Mouse (Mus musculus): Measurements from ENCODE around the gene Sim2. TPM values are rescaled to one million over a fixed set of nuclear protein-coding genes. Genes with fewer than 3 reads are reported as not detected.

The Sim2 gene
- total and polyA plus RNA-seq, 2 experiments, result not detected

DNA sequence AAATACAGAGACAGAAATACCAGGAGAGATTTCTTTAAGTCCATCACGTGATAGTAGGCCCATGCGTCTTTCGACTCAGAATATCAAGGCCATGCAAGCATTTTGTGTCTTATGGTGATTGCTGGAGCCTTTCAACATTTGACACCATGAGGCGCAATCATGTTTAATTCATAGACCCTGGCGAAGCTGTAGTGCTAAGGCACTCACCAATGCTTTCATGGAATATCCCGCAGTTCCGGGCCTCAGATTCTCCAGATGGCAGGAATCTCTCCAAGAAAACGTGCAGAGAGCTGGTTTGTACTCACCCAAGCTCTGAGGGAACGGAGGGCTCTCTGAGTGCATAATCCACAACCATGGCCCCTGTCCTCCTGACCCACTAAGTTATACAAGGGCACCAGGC is 13.8 kb upstream of the Sim2 start:
- no peak for DNase-seq (ENCODE audit: extremely low read depth, low read depth, low spot score)
- Histone ChIP-seq H3K9ac (ENCODE audit: low read depth, low read length) (no peak overlapping the region), H3K27ac (replicated peaks; ENCODE audit: insufficient read depth, low read depth, low read length) (no peak overlapping the region), H3K79me2 (ENCODE audit: control insufficient read depth, insufficient read depth, low read length) (no peaks in the 10 kb centered on the region), H3K4me3 (ENCODE audit: insufficient read depth, low read depth, low read length) (no peak overlapping the region), H3K36me3 (ENCODE audit: control insufficient read depth, insufficient read depth, low read length) (no peaks in the 10 kb centered on the region), H3K4me1 (ENCODE audit: control insufficient read depth, insufficient read depth, low read length) (no peaks in the 10 kb centered on the region), H3K27me3 (ENCODE audit: control insufficient read depth, insufficient read depth, low read length) (peaks cover 4% of the 10 kb centered on the region; the same call in 1 of the 2 replicates)
- TF ChIP-seq CTCF (IDR thresholded peaks at IDR 0.05; ENCODE audit: low read depth, low read length) (no peak), POLR2A (IDR thresholded peaks at IDR 0.05; ENCODE audit: extremely low read depth, insufficient read depth, low read length) (no peak)
- 90% methylated on average over 9 of the region's 9 CpGs for WGBS

DNA sequence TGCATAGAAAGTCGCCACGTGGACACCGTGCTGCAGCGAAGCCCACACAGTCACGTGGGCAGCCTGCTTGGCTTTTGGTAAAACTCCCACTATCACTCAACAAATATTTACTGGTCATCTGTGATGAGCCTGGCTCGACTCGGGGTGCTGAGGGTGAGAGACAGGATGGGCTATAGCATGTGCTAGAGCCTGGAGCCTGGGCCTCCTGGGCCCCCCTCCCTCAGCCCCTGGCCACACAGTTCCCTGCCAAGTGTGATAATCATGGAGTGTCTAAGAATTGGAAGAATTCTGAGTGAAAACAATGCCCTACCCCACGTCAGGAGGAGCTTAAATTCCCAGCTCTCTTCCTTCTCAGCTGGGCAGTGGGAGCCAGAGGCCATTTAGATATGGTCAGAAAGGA is 13.3 kb upstream of the Sim2 start:
- no peaks in the 10 kb centered on the region for H3K4me1 ChIP-seq (ENCODE audit: control insufficient read depth, insufficient read depth, low read length)
- no peaks in the 10 kb centered on the region for H3K36me3 ChIP-seq (ENCODE audit: control insufficient read depth, insufficient read depth, low read length)
- H3K4me3 ChIP-seq (ENCODE audit: insufficient read depth, low read depth, low read length), result no peak overlapping the region
- no peak for TF ChIP-seq POLR2A (IDR thresholded peaks at IDR 0.05; ENCODE audit: extremely low read depth, insufficient read depth, low read length)
- peaks cover 4% of the 10 kb centered on the region; the same call in 1 of the 2 replicates for H3K27me3 ChIP-seq (ENCODE audit: control insufficient read depth, insufficient read depth, low read length)
- no peaks in the 10 kb centered on the region for H3K79me2 ChIP-seq (ENCODE audit: control insufficient read depth, insufficient read depth, low read length)
- H3K27ac ChIP-seq (replicated peaks; ENCODE audit: insufficient read depth, low read depth, low read length), result no peak overlapping the region
- H3K9ac ChIP-seq (ENCODE audit: low read depth, low read length), result no peak overlapping the region
- 21% methylated on average over 8 of the region's 8 CpGs for WGBS
- DNase-seq (ENCODE audit: extremely low read depth, low read depth, low spot score), result no peak

DNA sequence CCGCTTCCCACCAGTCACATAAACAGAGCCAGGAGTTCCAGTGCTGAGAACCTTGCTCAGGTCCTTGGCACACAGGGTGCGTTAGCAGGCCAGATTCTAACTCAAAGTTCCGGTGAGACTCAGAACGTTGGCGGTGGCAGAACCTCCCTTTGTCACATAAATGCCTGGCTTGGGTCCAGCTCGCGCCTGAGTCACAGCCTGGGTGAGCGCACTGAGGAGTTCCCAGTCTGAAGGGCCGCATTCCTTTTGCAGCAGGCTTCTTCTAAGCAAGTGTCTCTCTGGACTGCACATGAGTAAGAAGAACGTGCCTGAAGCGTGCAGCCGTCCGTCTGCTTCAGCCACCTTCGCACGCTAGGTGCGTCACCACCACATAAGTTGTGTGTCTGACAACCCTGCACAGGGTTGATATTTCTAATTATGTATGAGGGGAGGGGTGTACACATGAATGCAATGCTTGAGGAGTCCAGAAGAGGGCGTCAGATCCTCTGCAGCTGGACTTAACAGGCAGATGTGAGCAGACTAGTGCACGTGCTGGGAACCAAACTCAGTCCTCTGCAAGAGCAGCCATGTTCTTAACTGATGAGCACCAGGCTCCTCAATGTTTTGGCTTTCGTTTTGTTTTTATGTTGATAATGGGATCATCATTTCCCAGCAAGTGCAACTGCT is 9.2 kb upstream of the Sim2 start:
- peaks cover 18% of the 10 kb centered on the region for H3K27me3 ChIP-seq (ENCODE audit: control insufficient read depth, insufficient read depth, low read length)
- WGBS, result 51% methylated on average over 19 of the region's 19 CpGs
- DNase-seq (ENCODE audit: extremely low read depth, low read depth, low spot score), result no peak

DNA sequence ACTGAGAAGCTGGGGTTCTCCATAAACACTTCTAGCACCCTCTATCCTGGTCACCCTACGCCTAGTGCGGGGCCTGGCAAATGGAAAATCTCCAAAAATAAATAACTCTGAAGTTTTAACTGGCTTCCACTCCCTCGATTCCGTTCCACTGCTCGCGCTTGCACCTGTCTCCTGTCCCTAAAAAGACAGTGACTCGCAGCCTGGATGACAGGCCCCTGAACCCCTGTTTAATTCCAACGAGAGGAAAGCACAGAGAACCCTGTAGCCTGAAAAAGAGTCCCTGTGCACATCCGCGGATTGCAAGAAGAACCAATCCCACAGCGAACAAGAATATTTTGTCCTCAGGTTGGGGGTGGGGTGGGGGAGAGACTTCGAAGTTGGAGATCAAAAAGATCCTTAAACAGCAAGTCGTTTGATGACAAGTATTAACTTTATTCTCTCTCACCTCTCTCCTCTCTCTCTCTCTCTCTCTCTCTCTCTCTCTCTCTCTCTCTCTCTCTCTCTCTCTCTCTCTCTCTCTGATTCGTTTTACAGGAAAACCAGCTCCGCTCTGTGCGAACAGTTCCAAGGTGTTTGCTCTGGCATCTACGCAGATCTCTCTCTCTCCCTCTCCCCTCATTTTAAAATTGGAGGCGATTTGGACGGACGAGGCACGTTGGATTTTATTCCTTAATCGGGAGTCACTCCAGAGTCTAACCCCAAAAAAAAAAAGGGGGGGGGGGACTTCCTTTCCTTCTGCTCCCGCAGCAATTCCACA is 6.2 kb upstream of the Sim2 start:
- WGBS, result 8% methylated on average over 23 of the region's 23 CpGs

More for the DNA sequence above, 9.2 kb upstream of the Sim2 start:
- Histone ChIP-seq H3K9ac (ENCODE audit: low read depth, low read length) (no peak overlapping the region), H3K79me2 (ENCODE audit: control insufficient read depth, insufficient read depth, low read length) (no peaks in the 10 kb centered on the region), H3K4me1 (ENCODE audit: control insufficient read depth, insufficient read depth, low read length) (no peaks in the 10 kb centered on the region), H3K4me3 (ENCODE audit: insufficient read depth, low read depth, low read length) (no peak overlapping the region), H3K36me3 (ENCODE audit: control insufficient read depth, insufficient read depth, low read length) (no peaks in the 10 kb centered on the region), H3K27ac (replicated peaks; ENCODE audit: insufficient read depth, low read depth, low read length) (no peak overlapping the region)
- TF ChIP-seq POLR2A (IDR thresholded peaks at IDR 0.05; ENCODE audit: extremely low read depth, insufficient read depth, low read length), result no peak
- TF ChIP-seq CTCF (IDR thresholded peaks at IDR 0.05; ENCODE audit: low read depth, low read length), result no peak

DNA sequence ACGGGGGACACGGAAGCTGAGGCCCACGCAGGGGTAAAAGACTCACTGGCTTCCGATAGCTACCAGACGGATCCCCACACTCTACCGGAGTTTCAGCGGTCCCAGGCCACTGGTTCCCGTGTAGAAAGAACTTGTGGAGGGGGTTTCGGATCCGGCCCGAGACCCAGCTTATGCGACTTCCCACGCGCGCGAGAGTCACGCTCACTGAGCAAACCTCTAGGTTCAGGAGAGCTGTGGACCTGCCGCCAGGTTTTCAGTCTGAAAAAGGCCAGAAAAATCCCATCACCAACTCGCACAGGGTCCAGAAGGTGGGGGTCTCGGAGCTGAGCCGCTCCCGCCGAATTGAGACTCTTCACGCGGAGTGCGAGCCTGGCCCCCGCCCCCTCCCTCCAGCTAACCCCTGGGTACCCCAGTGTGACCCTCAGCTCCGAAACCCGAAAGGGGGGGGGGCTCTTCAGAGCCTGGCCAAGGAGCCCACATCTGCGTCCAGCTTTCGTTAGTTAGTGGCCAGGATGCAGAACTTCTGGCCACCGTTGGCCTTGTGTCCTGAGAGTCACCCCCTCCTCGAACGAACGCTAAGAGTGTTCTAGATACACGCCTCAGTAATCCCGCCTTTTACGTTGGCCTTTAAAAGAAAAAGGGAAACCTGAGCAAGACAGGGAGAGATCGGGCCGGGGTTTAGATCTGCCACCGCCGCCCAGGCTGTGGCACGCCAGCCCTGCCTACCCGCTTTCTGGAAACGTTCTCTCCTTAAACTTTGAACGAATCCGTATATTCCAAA is 5.5 kb upstream of the Sim2 start:
- Histone ChIP-seq H3K4me1 (ENCODE audit: control insufficient read depth, insufficient read depth, low read length) (no peaks in the 10 kb centered on the region), H3K27ac (replicated peaks; ENCODE audit: insufficient read depth, low read depth, low read length) (no peak overlapping the region), H3K27me3 (ENCODE audit: control insufficient read depth, insufficient read depth, low read length) (peaks cover 24% of the 10 kb centered on the region), H3K4me3 (ENCODE audit: insufficient read depth, low read depth, low read length) (no peak overlapping the region), H3K9ac (ENCODE audit: low read depth, low read length) (no peak overlapping the region), H3K36me3 (ENCODE audit: control insufficient read depth, insufficient read depth, low read length) (no peaks in the 10 kb centered on the region), H3K79me2 (ENCODE audit: control insufficient read depth, insufficient read depth, low read length) (no peaks in the 10 kb centered on the region)
- WGBS, result 6% methylated on average over 47 of the region's 47 CpGs
- no peak for DNase-seq (ENCODE audit: extremely low read depth, low read depth, low spot score)
- TF ChIP-seq CTCF (IDR thresholded peaks at IDR 0.05; ENCODE audit: low read depth, low read length), result no peak
- TF ChIP-seq POLR2A (IDR thresholded peaks at IDR 0.05; ENCODE audit: extremely low read depth, insufficient read depth, low read length), result no peak

More for the DNA sequence above, 6.2 kb upstream of the Sim2 start:
- DNase-seq (ENCODE audit: extremely low read depth, low read depth, low spot score), result no peak
- H3K9ac ChIP-seq (ENCODE audit: low read depth, low read length), result no peak overlapping the region
- peaks cover 24% of the 10 kb centered on the region for H3K27me3 ChIP-seq (ENCODE audit: control insufficient read depth, insufficient read depth, low read length)
- no peaks in the 10 kb centered on the region for H3K36me3 ChIP-seq (ENCODE audit: control insufficient read depth, insufficient read depth, low read length)
- H3K4me3 ChIP-seq (ENCODE audit: insufficient read depth, low read depth, low read length), result no peak overlapping the region
- no peak for TF ChIP-seq CTCF (IDR thresholded peaks at IDR 0.05; ENCODE audit: low read depth, low read length)
- TF ChIP-seq POLR2A (IDR thresholded peaks at IDR 0.05; ENCODE audit: extremely low read depth, insufficient read depth, low read length), result no peak
- no peaks in the 10 kb centered on the region for H3K4me1 ChIP-seq (ENCODE audit: control insufficient read depth, insufficient read depth, low read length)
- H3K79me2 ChIP-seq (ENCODE audit: control insufficient read depth, insufficient read depth, low read length), result no peaks in the 10 kb centered on the region
- H3K27ac ChIP-seq (replicated peaks; ENCODE audit: insufficient read depth, low read depth, low read length), result no peak overlapping the region

Measured in liver, adult 2 months (tissue).